8 mouse cellular contexts compared by ENCODE assay signal in the genomic region with DNA sequence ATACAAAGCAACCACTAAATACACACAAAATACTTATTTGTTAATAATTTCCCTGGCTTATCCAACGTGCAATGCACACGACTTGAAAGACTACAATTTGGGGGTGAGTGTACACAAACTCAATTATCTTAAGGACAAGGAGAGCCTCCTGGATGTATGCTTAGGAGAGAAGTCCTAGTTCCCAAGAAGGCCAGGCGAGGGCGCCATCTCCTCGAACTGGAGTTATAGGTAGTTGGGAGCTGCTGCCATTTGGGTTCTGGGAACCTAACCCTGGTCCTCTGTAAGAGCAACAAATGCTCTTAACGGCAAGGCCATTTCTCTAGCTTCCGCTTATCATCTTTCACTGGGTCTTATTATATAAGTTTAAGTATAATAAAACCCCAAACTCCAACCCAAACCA. TPM values are rescaled to one million over a fixed set of nuclear protein-coding genes. Genes with fewer than 3 reads are reported as not detected.
A peak's percentile ranks its signal among the peaks of the same experiment; 100 is the strongest.
DNase-seq lines count a peak whose midpoint lies in the region; ATAC-seq and TF ChIP-seq lines count a peak whose summit lies in the region.
"Had no signal": no experiment of that assay in that cellular context is flagged by ENCODE, and none has a peak within 500 bp of the region (broad histone marks: within the 10 kb centered on the region; RNA-seq: fewer than 3 reads in every experiment).

No protein-coding gene starts in this region.

- TF ChIP-seq CTCF in kidney, postnatal 0 days (IDR thresholded peaks at IDR 0.05; ENCODE audit: low read depth): peak; percentile 46; the same call in 1 of the 2 replicates
- TF ChIP-seq CTCF in G1E (IDR thresholded peaks at IDR 0.05; ENCODE audit: low read depth, low read length): peak; percentile 11; the same call in 1 of the 2 replicates

- no peak overlapping the region for H3K27ac ChIP-seq in kidney, postnatal 0 days
- H3K27ac ChIP-seq in kidney, embryonic 15.5 days: no peak overlapping the region

- no peak for DNase-seq in kidney, postnatal 0 days (ENCODE audit: low spot score)
- DNase-seq in CD4-positive helper T cell, adult 2 months (ENCODE audit: low read depth, low spot score): peak; percentile 53
- DNase-seq in G1E (ENCODE audit: low spot score): no peak
- DNase-seq in cerebellum, postnatal 36 days: peak; percentile 38 to 46
- DNase-seq in retina, embryonic 14.5 days (ENCODE audit: low spot score): peak; percentile 41
- DNase-seq in yolk sac, embryonic 10.5 days (ENCODE audit: low spot score): no peak

- peaks cover 12% of the 10 kb centered on the region; the same call in 1 of the 2 replicates for H3K4me1 ChIP-seq in kidney, postnatal 0 days (replicated peaks; ENCODE audit: insufficient read depth, low read length)
- H3K4me1 ChIP-seq in kidney, embryonic 15.5 days: peaks cover 36% of the 10 kb centered on the region
- peaks cover 39% of the 10 kb centered on the region for H3K4me1 ChIP-seq in G1E (ENCODE audit: insufficient read depth, low read depth, low read length)

- H3K36me3 ChIP-seq in kidney, postnatal 0 days (ENCODE audit: insufficient read depth, low read length): no peaks in the 10 kb centered on the region
- H3K36me3 ChIP-seq in kidney, embryonic 15.5 days: no peaks in the 10 kb centered on the region
- peaks cover 4% of the 10 kb centered on the region for H3K36me3 ChIP-seq in G1E (replicated peaks)
- H3K36me3 ChIP-seq: limb, embryonic 15.5 days had no signal

- no peak overlapping the region for H3K9ac ChIP-seq in kidney, postnatal 0 days (ENCODE audit: low read depth, low read length)
- H3K9ac ChIP-seq in kidney, embryonic 15.5 days: no peak overlapping the region

- no peak overlapping the region for H3K4me2 ChIP-seq in kidney, postnatal 0 days (ENCODE audit: low read length)
- H3K4me2 ChIP-seq in kidney, embryonic 15.5 days: no peak overlapping the region

- H3K9me3 ChIP-seq in kidney, postnatal 0 days (replicated peaks; ENCODE audit: low read length): no peaks in the 10 kb centered on the region
- H3K9me3 ChIP-seq in kidney, embryonic 15.5 days (replicated peaks): no peaks in the 10 kb centered on the region
- no peaks in the 10 kb centered on the region for H3K9me3 ChIP-seq in G1E (replicated peaks)
- H3K9me3 ChIP-seq: limb, embryonic 15.5 days had no signal

- ATAC-seq in kidney, postnatal 0 days (replicated peaks; ENCODE audit: low FRiP score, low read depth): no peak
- ATAC-seq in kidney, embryonic 15.5 days (replicated peaks; ENCODE audit: low FRiP score): no peak
- no peak for ATAC-seq in G1E (ENCODE audit: extremely low read depth, insufficient number of reproducible peaks, low FRiP score, poor library complexity, severe bottlenecking)

- H3K4me3 ChIP-seq in kidney, postnatal 0 days (replicated peaks; ENCODE audit: low read depth, low read length): no peak overlapping the region
- H3K4me3 ChIP-seq in kidney, embryonic 15.5 days (replicated peaks): no peak overlapping the region
- H3K4me3 ChIP-seq in G1E (ENCODE audit: low read depth, low read length): no peak overlapping the region

- H3K27me3 ChIP-seq in kidney, postnatal 0 days (ENCODE audit: insufficient read depth, low read length): no peaks in the 10 kb centered on the region
- no peaks in the 10 kb centered on the region for H3K27me3 ChIP-seq in kidney, embryonic 15.5 days
- H3K27me3 ChIP-seq in G1E (ENCODE audit: insufficient read depth, low read length): no peaks in the 10 kb centered on the region; the same call in 1 of the 2 replicates
- H3K27me3 ChIP-seq: limb, embryonic 15.5 days had no signal

- 62% methylated on average over 7 of the region's 7 CpGs for WGBS in kidney, postnatal 0 days
- 57% methylated on average over 7 of the region's 7 CpGs for WGBS in kidney, embryonic 15.5 days

RNA-seq across cellular contexts. Expression of a gene that starts 1.2 kb away (rescaled TPM):
- polyA plus RNA-seq in kidney, postnatal 0 days (2015; fragmentation: Nextera tagmentation; extraction: Ambion mirVana): 9.5 and 10.6 TPM in 2 replicates
- polyA plus RNA-seq in kidney, embryonic 15.5 days (2015; fragmentation: Nextera tagmentation; extraction: Ambion mirVana): 18.4 and 22.9 TPM in 2 replicates
- total RNA-seq in G1E (2014; fragmentation: Nextera tagmentation) (35.7 and 39.0 TPM in 2 replicates), G1E (2017) (22.1 and 26.6 TPM in 2 replicates)
- 3.5 and 5.8 TPM in 2 replicates for polyA plus RNA-seq in G1E (2012)

RNA-seq across cellular contexts. Expression of a gene that starts 18.0 kb away (rescaled TPM):
- polyA plus RNA-seq in kidney, postnatal 0 days (2015; fragmentation: Nextera tagmentation; extraction: Ambion mirVana): 0.09 TPM in 1 of 2 replicates, not detected in the other
- 0.69 and 1.1 TPM in 2 replicates for polyA plus RNA-seq in kidney, embryonic 15.5 days (2015; fragmentation: Nextera tagmentation; extraction: Ambion mirVana)
- 537 and 588 TPM in 2 replicates for total RNA-seq in G1E (2014; fragmentation: Nextera tagmentation)
- 104 and 131 TPM in 2 replicates for total RNA-seq in G1E (2017)
- polyA plus RNA-seq in G1E (2012): 649 and 739 TPM in 2 replicates

RNA-seq across cellular contexts. Expression of a gene that starts 56.2 kb away (rescaled TPM):
- 19.6 and 22.4 TPM in 2 replicates for polyA plus RNA-seq in kidney, postnatal 0 days (2015; fragmentation: Nextera tagmentation; extraction: Ambion mirVana)
- 44.3 and 48.8 TPM in 2 replicates for polyA plus RNA-seq in kidney, embryonic 15.5 days (2015; fragmentation: Nextera tagmentation; extraction: Ambion mirVana)
- 60.2 and 60.9 TPM in 2 replicates for total RNA-seq in G1E (2014; fragmentation: Nextera tagmentation)
- total RNA-seq in G1E (2017): 16.6 and 19.0 TPM in 2 replicates
- polyA plus RNA-seq in G1E (2012): 19.6 and 26.0 TPM in 2 replicates

RNA-seq across cellular contexts. Expression of a gene that starts 59.7 kb away (rescaled TPM):
- polyA plus RNA-seq in kidney, postnatal 0 days (2015; fragmentation: Nextera tagmentation; extraction: Ambion mirVana): 2.0 and 2.5 TPM in 2 replicates
- 2.7 and 3.0 TPM in 2 replicates for polyA plus RNA-seq in kidney, embryonic 15.5 days (2015; fragmentation: Nextera tagmentation; extraction: Ambion mirVana)
- 5.6 and 7.9 TPM in 2 replicates for total RNA-seq in G1E (2014; fragmentation: Nextera tagmentation)
- 15.4 and 22.3 TPM in 2 replicates for total RNA-seq in G1E (2017)
- polyA plus RNA-seq in G1E (2012): 1.4 and 1.8 TPM in 2 replicates

Comparison
In these comparisons a context has a peak if more than half of its experiments do, and no peak if none do; other contexts are left out.
1. DNase-seq: peak in CD4-positive helper T cell, adult 2 months (single experiment), cerebellum, postnatal 36 days (2 of 2) and retina, embryonic 14.5 days (single experiment); none in kidney, postnatal 0 days (single experiment), G1E (single experiment) and yolk sac, embryonic 10.5 days (single experiment).
2. RNA of a gene that starts 18.0 kb away (polyA plus RNA-seq): 649 to 739 TPM in G1E; 0.69 to 1.1 TPM in kidney, embryonic 15.5 days and 0.09 TPM in kidney, postnatal 0 days; every median in the first group is over 100 times any median in the second.